Mouse (Mus musculus) adrenal gland, postnatal 25 days (tissue): Measurements from ENCODE around the gene Kctd15. TPM values are rescaled to one million over a fixed set of nuclear protein-coding genes. Genes with fewer than 3 reads are reported as not detected.

Experiments used
- DNase-seq: peaks from one replicate; pipeline ENCODE4 v3.0.0; 2021; ENCODE audit warnings: mixed read lengths
- total RNA-seq: library from RNA; stranded (reverse); gene quantifications from 2 replicates; pipeline ENCODE4 v1.2.3, GENCODE M21; 2021

The Kctd15 gene
- total RNA-seq, 1 experiment from 2014 or later: 9.4 TPM

- no peak for DNase-seq
Measured at GRCm38 (mm10) chr7:34618141-34618890, 38.2 kb downstream of the Kctd15 start.

- no peak for DNase-seq
Measured at GRCm38 (mm10) chr7:34616275-34616674, 40.3 kb downstream of the Kctd15 start.

DNA sequence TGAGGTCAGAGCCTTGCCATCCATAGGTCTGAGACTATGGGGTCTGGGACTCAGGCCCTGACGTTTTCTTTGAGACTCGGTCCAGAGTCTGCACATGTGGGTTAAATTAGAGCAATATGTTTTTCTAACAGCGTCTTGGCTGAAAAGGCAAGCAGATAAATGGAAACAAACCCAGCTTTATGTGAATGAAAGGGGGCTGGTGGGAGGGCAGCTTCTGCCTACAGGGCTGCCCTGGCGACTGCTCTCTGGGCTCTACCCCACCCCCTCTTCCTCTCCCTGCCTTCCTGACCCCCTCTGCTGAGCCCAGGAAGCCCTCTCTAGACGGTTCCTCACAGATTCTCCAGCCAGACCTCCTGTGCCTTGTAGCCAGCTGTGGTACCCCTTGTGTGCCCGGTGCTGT lies 46.1 kb downstream of the Kctd15 start:
- DNase-seq: no peak

DNA sequence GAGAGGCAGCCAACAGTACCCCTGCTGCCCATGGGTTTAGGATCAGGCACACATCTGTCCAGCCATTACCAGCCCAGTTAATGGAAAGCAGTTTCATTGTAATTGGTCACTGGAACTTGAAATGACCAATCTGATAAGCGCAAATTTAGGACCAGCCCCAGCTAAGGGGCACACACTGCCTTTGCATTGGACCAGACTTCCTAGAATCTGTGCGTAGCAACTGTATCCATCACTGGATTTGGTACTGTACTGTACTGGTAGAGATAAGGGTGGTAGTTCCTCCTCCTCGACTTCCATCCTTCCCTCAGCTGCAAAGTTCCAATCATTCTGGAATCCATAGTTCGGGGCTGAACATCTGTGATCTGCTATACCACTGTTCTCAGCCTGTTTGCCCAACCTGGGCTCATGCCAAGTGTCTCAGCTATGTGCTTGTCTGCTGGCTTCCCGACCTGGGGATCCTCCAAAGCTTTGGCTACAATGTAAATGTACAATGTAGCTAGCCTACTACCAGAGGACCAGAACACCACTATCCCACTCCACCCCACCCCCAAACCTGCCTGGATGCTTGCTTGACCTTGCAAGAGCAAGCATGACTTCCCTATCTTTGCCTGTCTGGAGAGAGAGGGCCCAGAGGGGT lies 49.1 kb downstream of the Kctd15 start:
- no peak for DNase-seq

GRCm38 (mm10) chr7:34606729-34607128 lies 49.8 kb downstream of the Kctd15 start:
- no peak for DNase-seq

GRCm38 (mm10) chr7:34606051-34606450 lies 50.5 kb downstream of the Kctd15 start:
- DNase-seq: no peak

DNA sequence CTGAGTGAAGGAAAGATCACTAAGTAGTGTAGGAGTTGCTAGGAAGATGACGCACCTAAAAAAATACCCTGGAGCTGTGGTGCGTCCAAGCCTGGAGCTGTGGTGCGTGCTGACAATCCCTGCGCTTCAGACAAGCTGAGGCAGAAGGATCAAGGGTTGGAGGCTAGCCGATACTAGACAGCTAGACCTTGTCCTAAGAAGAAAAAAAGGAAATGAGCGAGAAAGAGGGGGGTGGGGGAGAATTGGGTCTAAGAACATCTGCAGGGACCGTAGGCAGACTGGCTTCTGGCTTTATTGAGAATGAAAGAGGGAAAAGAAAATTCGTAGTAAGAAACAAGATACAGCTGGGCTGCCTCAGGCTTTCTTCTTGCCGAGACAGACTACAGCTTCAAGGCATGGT lies 58.0 kb downstream of the Kctd15 start:
- DNase-seq: no peak

GRCm38 (mm10) chr7:34597986-34598385 lies 58.5 kb downstream of the Kctd15 start:
- DNase-seq: no peak

- DNase-seq: no peak
Measured at GRCm38 (mm10) chr7:34596531-34597235, 59.8 kb downstream of the Kctd15 start.

GRCm38 (mm10) chr7:34595307-34595565 lies 61.3 kb downstream of the Kctd15 start:
- DNase-seq: no peak

DNA sequence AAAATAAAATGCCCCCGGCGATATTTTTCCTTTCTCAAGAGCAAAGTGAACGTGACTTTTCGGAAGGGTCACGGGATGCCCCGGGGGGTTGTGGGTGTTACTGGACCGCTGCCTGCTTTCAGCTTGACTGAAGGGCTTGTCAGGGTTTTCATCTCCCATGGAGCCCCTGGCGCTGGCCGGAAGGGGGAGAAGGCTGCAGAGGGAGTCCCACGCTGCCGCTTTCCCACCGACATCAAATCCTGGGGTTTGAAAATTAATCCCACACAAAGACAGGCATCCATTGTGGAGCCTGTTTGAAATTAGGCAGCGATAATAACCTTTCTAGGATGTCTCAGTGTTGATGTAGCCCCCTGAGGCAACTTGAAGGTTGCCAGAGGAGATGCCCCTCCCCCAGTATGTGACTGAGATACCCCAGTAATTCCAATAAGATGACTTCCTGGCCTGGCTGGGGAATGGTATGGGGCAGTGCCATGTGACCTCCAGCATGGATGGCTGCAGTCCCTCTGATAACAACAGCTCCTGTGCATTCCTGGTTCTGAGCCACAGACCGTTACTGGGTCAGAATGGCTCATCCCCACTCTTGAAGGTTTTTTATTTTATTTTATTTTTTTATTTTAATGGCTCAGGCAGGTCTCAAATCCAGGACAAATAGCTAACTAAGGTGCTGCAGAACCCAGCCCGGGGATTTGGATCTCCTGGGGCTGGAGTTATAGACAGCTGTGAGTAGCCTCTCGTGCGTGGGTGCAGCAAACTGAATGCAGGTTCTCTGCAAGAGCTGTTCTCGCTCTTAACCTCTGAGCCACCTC lies 61.8 kb downstream of the Kctd15 start:
- peak; percentile 24 for DNase-seq

DNA sequence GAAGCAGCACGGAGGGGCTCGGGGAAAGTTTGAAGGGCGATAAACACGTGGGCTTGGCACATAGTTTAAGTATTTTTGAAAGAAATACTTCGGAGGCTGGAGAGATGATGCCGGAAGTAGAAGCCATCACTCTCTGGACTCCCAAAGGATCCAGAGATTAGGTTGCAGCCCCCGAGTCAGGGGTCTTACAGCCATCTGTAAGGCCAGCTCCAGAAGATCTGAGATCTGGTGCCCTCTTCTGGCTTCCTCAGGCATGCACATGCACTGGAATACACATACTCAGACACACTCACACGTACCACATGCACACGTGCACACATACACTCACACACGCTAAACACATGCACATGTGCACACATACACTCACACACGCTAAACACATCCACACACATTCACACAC lies 65.8 kb downstream of the Kctd15 start:
- DNase-seq: no peak

Other genes with a start within 250 kb of the Kctd15 start
- 4.6 and 6.7 TPM in 2 replicates for gene Chst8, start 156.0 kb upstream of the Kctd15 start, total RNA-seq